Mouse (Mus musculus) heart, adult 9 months (tissue): ENCODE measurements around the gene Mpp2.

ENCODE experiments used
- DNase-seq, 2 experiments: peaks; one replicate each; pipeline ENCODE4 v3.0.0; 2022; ENCODE audit warnings: low spot score in 2 of 2

The Mpp2 gene

DNA sequence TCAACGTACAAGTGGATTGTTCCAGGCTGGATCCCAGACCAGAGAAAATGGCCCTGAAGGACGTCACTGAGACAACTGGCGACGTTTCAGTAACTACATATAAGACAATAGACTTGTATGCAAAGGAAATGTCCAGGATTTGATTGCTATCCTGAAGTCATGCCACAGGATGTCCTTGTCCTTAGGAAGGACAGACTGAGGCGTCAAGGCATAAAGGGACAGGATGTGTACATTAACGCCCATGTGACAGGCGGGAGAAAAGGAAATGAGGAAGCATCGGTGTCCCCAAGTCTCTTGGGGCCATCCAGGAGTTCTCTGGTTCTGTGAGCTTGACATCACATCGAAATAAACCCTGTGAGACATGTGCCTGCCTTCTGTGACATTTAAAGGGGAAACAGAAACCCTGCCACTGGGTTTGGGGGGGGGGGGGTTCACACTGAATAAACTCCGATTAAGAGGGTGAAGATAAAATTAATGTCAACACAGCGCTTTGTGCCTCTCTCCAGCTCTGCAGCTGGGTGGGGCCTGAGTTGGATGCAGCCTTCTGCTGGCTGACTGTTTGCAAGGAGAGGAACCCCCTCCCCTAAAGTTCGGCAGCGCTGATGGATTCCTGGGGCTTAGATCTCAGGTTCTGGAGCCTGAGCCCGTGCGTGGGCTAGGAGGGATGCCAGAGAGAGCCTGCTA is 79.2 kb downstream of the Mpp2 start:
- DNase-seq: no peak

DNA sequence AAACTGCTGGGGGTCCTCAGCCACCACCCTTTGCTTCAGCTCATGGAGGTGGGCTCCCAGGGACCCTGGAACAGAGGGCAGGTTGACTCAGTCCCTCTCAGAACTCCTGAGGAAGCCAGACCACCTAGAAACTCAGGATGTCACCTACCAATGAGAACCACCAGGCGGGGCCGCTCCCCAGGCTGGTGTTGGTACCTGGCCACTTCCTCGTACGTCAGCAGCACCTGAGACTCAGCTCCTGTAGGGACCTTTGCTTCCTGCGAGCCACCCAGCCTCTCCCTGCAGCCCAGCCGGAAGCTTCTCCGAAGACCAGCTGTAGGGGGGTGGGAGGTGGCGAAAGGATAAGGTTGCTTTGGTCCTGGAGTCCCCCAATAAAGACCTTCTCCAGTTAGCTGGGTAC is 79.9 kb downstream of the Mpp2 start:
- DNase-seq: no peak
